Mouse (Mus musculus) spleen, adult 2 months (tissue): ENCODE data around the gene Guca1a. TPM values are rescaled to one million over a fixed set of nuclear protein-coding genes. Genes with fewer than 3 reads are reported as not detected.

Experiments
- DNase-seq, 2 experiments: peaks; one replicate each; pipeline versions ENCODE4 v3.0.0 to v3.0.0-alpha.2; 2012 to 2021; ENCODE audit warnings: low spot score in 2 of 2, low read depth in 1 of 2
- H3K27ac ChIP-seq: fragments of 200-500 bp; 2 replicates; pipeline ENCODE4 v1.5.1; 2012; ENCODE audit warnings: low read length, inconsistent platforms; ENCODE audit not compliant: insufficient read depth
- H3K27me3 ChIP-seq: fragments of 200-500 bp; 2 replicates; pipeline ENCODE4 v1.6.1; 2012; ENCODE audit warnings: mild to moderate bottlenecking, moderate library complexity, low read length, inconsistent platforms; ENCODE audit not compliant: control insufficient read depth, insufficient read depth
- H3K36me3 ChIP-seq: fragments of 200-500 bp; 2 replicates; pipeline ENCODE4 v1.6.1; 2012; ENCODE audit warnings: mild to moderate bottlenecking, low read length, inconsistent platforms; ENCODE audit not compliant: control insufficient read depth, insufficient read depth
- H3K4me1 ChIP-seq: fragments of 200-500 bp; 2 replicates; pipeline ENCODE4 v1.6.1; 2011; ENCODE audit warnings: inconsistent platforms; ENCODE audit not compliant: control insufficient read depth, insufficient read depth, insufficient read length
- H3K4me3 ChIP-seq: fragments of 200-500 bp; 2 replicates; pipeline ENCODE4 v1.5.1; 2011; ENCODE audit warnings: mild to moderate bottlenecking, inconsistent platforms; ENCODE audit not compliant: insufficient read depth, insufficient read length; ENCODE audit errors: extremely low read depth
- CTCF ChIP-seq: fragments of 200-500 bp; IDR thresholded peaks from 2 replicates; pipeline ENCODE4 v1.5.1; 2011; ENCODE audit warnings: mild to moderate bottlenecking, inconsistent platforms; ENCODE audit not compliant: insufficient read depth, insufficient read length, insufficient replicate concordance; ENCODE audit errors: extremely low read depth
- POLR2A ChIP-seq: fragments of 200-500 bp; IDR thresholded peaks from 2 replicates; pipeline ENCODE4 v1.6.1; 2011; ENCODE audit warnings: low read depth, low read length, inconsistent platforms
- WGBS: fragments of 180-500 bp; shearing (Covaris S2); methylation state at CpG from one replicate; pipeline ENCODE4 v1.1.7; 2018; 5-methylcytosine and 5-hydroxymethylcytosine counted together
- polyA plus RNA-seq: library from polyadenylated mRNA; depleted of rRNA; stranded (reverse); fragments of >200 nt; gene quantifications from 2 replicates; pipeline ENCODE4 v1.2.3, GENCODE M21; 2012; rRNA removed

Guca1a gene
- 1.9 and 2.0 TPM in 2 replicates for polyA plus RNA-seq

DNA sequence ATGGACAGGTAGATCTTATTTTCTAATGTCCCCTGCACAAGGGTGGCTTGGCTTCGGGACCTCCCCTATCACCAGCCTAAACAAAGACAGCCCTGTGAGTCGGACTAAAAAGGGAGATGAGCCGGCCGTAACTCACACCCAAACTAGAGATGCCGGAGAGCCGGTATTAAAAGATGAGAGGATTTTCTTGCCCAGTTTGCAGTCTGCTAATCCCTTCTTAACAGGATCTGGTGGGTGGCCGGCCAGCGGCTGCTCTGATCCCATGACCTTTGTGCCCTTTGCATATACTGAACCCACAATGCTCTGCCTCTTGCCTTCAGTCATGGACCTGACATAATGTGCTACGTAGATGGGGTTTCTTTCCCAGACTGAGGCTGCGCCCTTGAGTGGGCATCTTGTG lies at the start of gene Guca1a:
Guca1a (minus strand) TSS at position 134 of the 400 bp plus-strand sequence.
- TF ChIP-seq POLR2A (no peak), CTCF (no peak)
- DNase-seq = no peak
- no peak within 1 kb of the TSS for H3K4me3 ChIP-seq
- H3K27me3 ChIP-seq = no peaks in the 10 kb centered on the region
- no peaks in the 10 kb centered on the region for H3K36me3 ChIP-seq
- H3K27ac ChIP-seq = no peak within 1 kb of the TSS
- 0 out of 2 replicates have a peak, but pooled peaks cover 2% of the 10 kb centered on the region for H3K4me1 ChIP-seq
- 76% methylated on average over 10 of the region's 10 CpGs for WGBS

DNA sequence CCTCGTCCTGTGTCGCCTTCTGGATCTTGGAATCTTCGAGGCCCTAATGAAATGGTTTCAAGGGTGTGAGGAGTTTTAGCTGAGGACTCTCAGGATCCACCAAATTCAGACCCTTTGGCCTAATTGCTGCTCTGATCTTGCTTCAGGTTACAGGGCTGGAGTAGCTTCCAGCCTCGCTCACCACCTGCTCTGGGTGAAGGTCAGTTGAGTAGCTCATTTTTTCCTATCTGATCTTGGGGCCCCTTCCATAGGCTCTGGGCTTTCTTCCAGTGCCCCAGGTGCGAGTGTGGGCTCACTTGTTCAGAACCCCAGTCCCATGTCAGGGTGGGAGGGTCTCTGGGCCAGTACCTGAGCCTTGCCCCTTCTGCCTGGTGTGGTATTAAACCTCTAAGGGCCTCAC lies 49.0 kb upstream of the Guca1a start:
- DNase-seq = no peak
- H3K4me1 ChIP-seq = no peaks in the 10 kb centered on the region
- H3K27ac ChIP-seq = no peak overlapping the region
- no peak for TF ChIP-seq POLR2A
- TF ChIP-seq CTCF = no peak
- H3K36me3 ChIP-seq = no peaks in the 10 kb centered on the region
- no peaks in the 10 kb centered on the region for H3K27me3 ChIP-seq
- 83% methylated on average over 5 of the region's 5 CpGs for WGBS
- H3K4me3 ChIP-seq = no peak overlapping the region

DNA sequence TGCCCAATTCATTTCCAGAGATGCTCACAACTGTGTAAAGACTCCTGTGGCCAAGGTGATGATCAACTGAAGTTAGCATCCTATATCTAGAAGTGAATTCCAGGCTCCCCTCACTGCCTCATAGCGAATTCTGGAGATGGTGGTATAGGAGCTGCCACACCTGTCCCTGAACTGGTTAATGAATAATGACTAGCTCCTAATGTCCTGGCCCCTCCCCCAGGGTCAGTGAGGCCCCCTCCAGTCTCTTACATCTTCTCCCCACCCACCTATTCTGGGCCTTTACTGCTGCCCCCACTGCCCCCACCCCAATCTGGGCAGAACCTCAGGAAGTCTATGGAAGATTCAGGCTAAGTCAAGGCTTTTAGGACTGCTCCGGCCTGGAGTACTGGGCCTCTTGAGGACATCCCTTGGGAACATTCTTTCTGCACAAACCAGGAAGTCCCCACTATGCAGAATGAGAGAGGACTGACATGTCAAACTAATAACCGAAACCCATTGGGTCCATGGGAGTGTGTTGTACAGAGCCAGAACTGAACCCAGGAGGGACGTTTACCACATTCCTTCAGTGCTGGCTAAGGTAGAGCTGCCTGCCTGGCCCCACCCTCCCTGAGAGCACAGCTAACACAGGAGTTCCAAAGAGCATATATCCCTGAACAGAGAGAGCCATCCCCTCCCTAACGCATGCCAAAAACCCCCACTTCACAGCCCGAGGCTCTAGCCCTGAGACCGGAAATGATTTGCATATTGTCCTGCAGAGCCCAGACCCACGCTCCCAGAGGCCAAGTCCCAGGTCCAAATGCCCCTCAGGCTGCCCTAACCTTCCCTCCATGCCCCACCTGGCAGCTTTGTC lies 48.4 kb upstream of the Guca1a start:
- Histone ChIP-seq H3K27ac (no peak overlapping the region), H3K4me1 (no peaks in the 10 kb centered on the region), H3K36me3 (no peaks in the 10 kb centered on the region), H3K27me3 (no peaks in the 10 kb centered on the region), H3K4me3 (no peak overlapping the region)
- TF ChIP-seq POLR2A (no peak), CTCF (no peak)
- DNase-seq = no peak
- 61% methylated on average over 8 of the region's 8 CpGs for WGBS

DNA sequence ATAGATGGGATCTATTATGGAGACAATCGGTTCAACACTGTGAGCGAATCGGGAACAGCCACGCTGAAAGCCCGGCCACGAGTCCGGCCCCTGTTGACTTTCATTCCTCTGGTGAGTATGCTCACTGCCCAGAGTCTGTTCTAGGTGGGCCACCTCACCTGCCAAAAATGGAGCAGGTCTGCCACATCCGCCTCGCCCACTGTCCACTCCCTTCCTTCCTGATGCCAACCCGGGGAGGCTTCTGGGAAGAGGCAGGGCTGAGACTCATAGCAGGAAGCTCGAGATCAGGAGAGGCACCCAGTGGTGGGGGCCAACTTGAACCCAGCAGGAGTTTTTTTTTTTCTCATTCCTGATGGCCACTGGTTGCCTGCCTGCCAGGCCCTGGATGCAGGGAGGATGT lies 46.2 kb upstream of the Guca1a start:
- Histone ChIP-seq H3K27ac (no peak overlapping the region), H3K27me3 (no peaks in the 10 kb centered on the region), H3K4me1 (no peaks in the 10 kb centered on the region), H3K36me3 (no peaks in the 10 kb centered on the region), H3K4me3 (no peak overlapping the region)
- 86% methylated on average over 11 of the region's 11 CpGs for WGBS
- TF ChIP-seq POLR2A (no peak), CTCF (no peak)
- DNase-seq = no peak

DNA sequence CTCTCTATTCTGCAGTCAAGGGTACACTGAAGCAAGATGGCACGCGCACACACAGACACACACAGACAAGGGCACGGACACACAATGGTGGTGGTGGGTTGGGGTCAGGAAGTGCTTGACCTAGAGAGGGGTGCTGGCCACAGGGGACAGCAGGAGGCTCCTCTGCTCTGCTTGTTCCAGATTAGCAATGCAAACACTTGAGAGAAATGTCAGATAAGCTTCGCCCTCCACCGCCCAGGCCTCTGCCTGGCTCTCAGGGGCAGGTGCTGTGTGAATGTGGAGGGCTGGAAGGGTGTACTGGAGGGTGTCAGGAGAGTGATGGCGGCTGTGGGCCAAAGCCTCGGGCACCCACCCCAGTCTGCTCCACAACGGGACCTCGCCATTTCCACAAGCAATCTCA lies 45.6 kb upstream of the Guca1a start:
- Histone ChIP-seq H3K27ac (no peak overlapping the region), H3K4me1 (no peaks in the 10 kb centered on the region), H3K27me3 (no peaks in the 10 kb centered on the region), H3K36me3 (no peaks in the 10 kb centered on the region), H3K4me3 (no peak overlapping the region)
- TF ChIP-seq CTCF (no peak), POLR2A (no peak)
- WGBS = 80% methylated on average over 9 of the region's 9 CpGs
- DNase-seq = no peak

DNA sequence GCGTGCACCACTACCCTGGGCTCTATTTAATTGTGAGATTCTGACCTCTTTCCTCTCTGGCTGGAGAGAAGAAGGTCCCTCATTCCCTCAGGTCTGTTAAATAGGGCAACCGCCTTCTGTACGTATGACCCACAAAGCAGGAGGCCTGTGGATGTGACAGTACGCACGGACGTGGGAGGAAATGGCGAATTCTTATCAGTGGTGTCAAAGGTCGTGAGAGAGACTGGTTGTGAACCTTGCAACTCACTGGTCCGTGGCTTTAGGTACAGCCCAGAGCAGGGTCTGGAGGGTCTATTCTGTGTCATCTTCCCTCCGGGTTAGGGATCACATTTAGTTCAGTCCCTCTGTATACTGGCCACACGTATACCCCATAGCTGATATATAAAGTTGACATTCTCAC lies 45.1 kb upstream of the Guca1a start:
- H3K27ac ChIP-seq = no peak overlapping the region

DNA sequence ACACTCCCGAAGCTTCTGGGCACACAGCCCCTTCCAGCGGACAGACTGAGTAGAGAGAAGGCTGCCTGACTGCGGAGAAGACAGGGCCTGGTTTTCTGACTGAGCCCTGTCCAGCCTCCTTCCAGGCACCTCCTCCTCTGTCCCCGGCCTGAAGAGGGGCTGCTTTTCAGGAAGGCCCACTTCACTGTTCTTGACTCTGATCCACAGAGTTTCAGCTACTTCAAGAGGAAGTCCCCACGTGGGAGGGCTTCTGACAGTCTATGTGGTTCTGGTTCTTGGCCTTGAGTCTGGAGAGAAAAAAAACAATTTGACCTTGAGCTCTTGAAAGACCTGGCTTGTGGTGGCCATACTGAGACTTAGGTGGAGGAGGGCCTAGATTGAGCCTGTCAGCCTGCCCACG lies 43.7 kb upstream of the Guca1a start:
- 65% methylated on average over 6 of the region's 6 CpGs for WGBS
- Histone ChIP-seq H3K36me3 (no peaks in the 10 kb centered on the region), H3K4me3 (no peak overlapping the region), H3K27ac (no peak overlapping the region), H3K4me1 (no peaks in the 10 kb centered on the region), H3K27me3 (no peaks in the 10 kb centered on the region)
- no peak for DNase-seq
- no peak for TF ChIP-seq CTCF
- no peak for TF ChIP-seq POLR2A

More for the DNA sequence above, 45.1 kb upstream of the Guca1a start:
- WGBS = 82% methylated on average over 11 of the region's 11 CpGs
- DNase-seq = no peak
- Histone ChIP-seq H3K36me3 (no peaks in the 10 kb centered on the region), H3K4me3 (no peak overlapping the region), H3K27me3 (no peaks in the 10 kb centered on the region), H3K4me1 (no peaks in the 10 kb centered on the region)
- TF ChIP-seq CTCF (no peak), POLR2A (no peak)
